In genomic region chr7:25793679-25794078, GRCm38 (mm10) we compare ENCODE assay signal across 14 mouse cellular contexts. TPM values are rescaled to one million over a fixed set of nuclear protein-coding genes. Genes with fewer than 3 reads are reported as not detected.
DNase-seq lines count a peak whose midpoint lies in the region; ATAC-seq lines count a peak whose summit lies in the region.
"Had no signal": no experiment of that assay in that cellular context is flagged by ENCODE, and none has a peak within 500 bp of the region (broad histone marks: within the 10 kb centered on the region; RNA-seq: fewer than 3 reads in every experiment).

No protein-coding gene starts in this region.

- H3K27ac ChIP-seq in heart, embryonic 10.5 days = no peak overlapping the region
- H3K27ac ChIP-seq in midbrain, embryonic 11.5 days (ENCODE audit: low read depth, low read length) = no peak overlapping the region
- no peak overlapping the region for H3K27ac ChIP-seq in midbrain, embryonic 10.5 days (replicated peaks)
- no peak overlapping the region for H3K27ac ChIP-seq in midbrain, embryonic 16.5 days (ENCODE audit: low read length)
- H3K27ac ChIP-seq: embryonic facial prominence, embryonic 12.5 days; limb, embryonic 15.5 days; midbrain, embryonic 15.5 days had no signal

- H3K4me3 ChIP-seq in heart, embryonic 10.5 days = no peak overlapping the region
- no peak overlapping the region for H3K4me3 ChIP-seq in midbrain, embryonic 11.5 days (ENCODE audit: low read depth, low read length)
- no peak overlapping the region for H3K4me3 ChIP-seq in midbrain, embryonic 10.5 days
- H3K4me3 ChIP-seq in midbrain, embryonic 16.5 days (ENCODE audit: low read depth, low read length) = no peak overlapping the region
- H3K4me3 ChIP-seq: embryonic facial prominence, embryonic 12.5 days; limb, embryonic 15.5 days; midbrain, embryonic 15.5 days had no signal

- H3K36me3 ChIP-seq in heart, embryonic 10.5 days = no peaks in the 10 kb centered on the region
- no peaks in the 10 kb centered on the region for H3K36me3 ChIP-seq in midbrain, embryonic 11.5 days (ENCODE audit: control insufficient read depth, insufficient read depth, low read length)
- H3K36me3 ChIP-seq in midbrain, embryonic 10.5 days = no peaks in the 10 kb centered on the region
- no peaks in the 10 kb centered on the region for H3K36me3 ChIP-seq in midbrain, embryonic 16.5 days (ENCODE audit: control insufficient read depth, insufficient read depth, low read length)
- H3K36me3 ChIP-seq: embryonic facial prominence, embryonic 12.5 days; limb, embryonic 15.5 days; midbrain, embryonic 15.5 days had no signal

- H3K4me1 ChIP-seq in heart, embryonic 10.5 days = peaks cover 8% of the 10 kb centered on the region
- peaks cover 1% of the 10 kb centered on the region; the same call in 1 of the 2 replicates for H3K4me1 ChIP-seq in midbrain, embryonic 11.5 days (ENCODE audit: control insufficient read depth, insufficient read depth, low read length)
- peaks cover 8% of the 10 kb centered on the region for H3K4me1 ChIP-seq in midbrain, embryonic 10.5 days
- no peaks in the 10 kb centered on the region for H3K4me1 ChIP-seq in midbrain, embryonic 16.5 days (ENCODE audit: control insufficient read depth, insufficient read depth, low read length)

- H3K9ac ChIP-seq in midbrain, embryonic 11.5 days (ENCODE audit: low read length) = no peak overlapping the region
- no peak overlapping the region for H3K9ac ChIP-seq in midbrain, embryonic 16.5 days (ENCODE audit: low read depth, low read length)
- H3K9ac ChIP-seq: embryonic facial prominence, embryonic 12.5 days; forebrain, postnatal 0 days; limb, embryonic 15.5 days; midbrain, embryonic 15.5 days had no signal

- H3K9me3 ChIP-seq in heart, embryonic 10.5 days = 0 out of 2 replicates have a peak, but pooled peaks cover 3% of the 10 kb centered on the region
- H3K9me3 ChIP-seq in midbrain, embryonic 11.5 days (ENCODE audit: control insufficient read depth, low read length) = no peaks in the 10 kb centered on the region
- peaks cover 7% of the 10 kb centered on the region for H3K9me3 ChIP-seq in midbrain, embryonic 10.5 days (replicated peaks)
- H3K9me3 ChIP-seq in midbrain, embryonic 16.5 days (replicated peaks; ENCODE audit: control insufficient read depth, low read length, poor library complexity, severe bottlenecking) = no peaks in the 10 kb centered on the region
- H3K9me3 ChIP-seq: limb, embryonic 15.5 days; midbrain, embryonic 15.5 days had no signal

- WGBS in heart, embryonic 10.5 days = 45% methylated on average over 3 of the region's 3 CpGs
- 56% methylated on average over 3 of the region's 3 CpGs for WGBS in midbrain, embryonic 11.5 days
- WGBS in midbrain, embryonic 10.5 days = 50% methylated on average over 3 of the region's 3 CpGs
- 63% methylated on average over 3 of the region's 3 CpGs for WGBS in midbrain, embryonic 16.5 days

- H3K4me2 ChIP-seq in midbrain, embryonic 11.5 days = no peak overlapping the region
- H3K4me2 ChIP-seq in midbrain, embryonic 16.5 days (ENCODE audit: low read length) = no peak overlapping the region
- H3K4me2 ChIP-seq: embryonic facial prominence, embryonic 12.5 days; limb, embryonic 15.5 days; midbrain, embryonic 15.5 days had no signal

- H3K27me3 ChIP-seq in heart, embryonic 10.5 days (ENCODE audit: insufficient read depth, poor library complexity, severe bottlenecking) = no peaks in the 10 kb centered on the region; the same call in 1 of the 2 replicates
- no peaks in the 10 kb centered on the region for H3K27me3 ChIP-seq in midbrain, embryonic 11.5 days (ENCODE audit: control insufficient read depth, insufficient read depth, low read length)
- peaks cover 12% of the 10 kb centered on the region for H3K27me3 ChIP-seq in midbrain, embryonic 10.5 days (ENCODE audit: low read depth, poor library complexity, severe bottlenecking)
- H3K27me3 ChIP-seq in midbrain, embryonic 16.5 days (ENCODE audit: control insufficient read depth, insufficient read depth, low read depth, low read length) = no peaks in the 10 kb centered on the region
- H3K27me3 ChIP-seq: embryonic facial prominence, embryonic 12.5 days; limb, embryonic 15.5 days; midbrain, embryonic 15.5 days had no signal

- DNase-seq in heart, adult 18-20 months = peak; percentile 48 to 66
- DNase-seq in heart, embryonic 10.5 days (ENCODE audit: low spot score) = no peak
- peak; percentile 33 for DNase-seq in midbrain, embryonic 11.5 days (ENCODE audit: low spot score, missing footprints)
- no peak for DNase-seq in midbrain, embryonic 10.5 days (ENCODE audit: low spot score)
- peak; percentile 56 for DNase-seq in induced T-regulatory cell, adult 2 months (ENCODE audit: low read depth)
- DNase-seq in thymus, postnatal 14 days = peak; percentile 64
- DNase-seq: forebrain, postnatal 0 days; layer of hippocampus, adult 9-11 months had no signal

- ATAC-seq in midbrain, embryonic 11.5 days (ENCODE audit: low FRiP score) = no peak
- ATAC-seq in erythroid progenitor cell, adult 5-6 weeks (replicated peaks; ENCODE audit: low FRiP score, poor library complexity, severe bottlenecking) = no peak
- ATAC-seq in midbrain, embryonic 16.5 days = no peak
- ATAC-seq: forebrain, postnatal 0 days; midbrain, embryonic 15.5 days had no signal

RNA-seq across cellular contexts. Expression of gene Axl, which starts 5.2 kb away (rescaled TPM):
- total RNA-seq in heart, adult 18-20 months (2021) = 10 to 100 TPM; 52.0 to 57.2 TPM
- polyA plus RNA-seq in heart, embryonic 10.5 days (2016; fragmentation: Nextera tagmentation; extraction: Ambion mirVana) = 53.3 and 54.3 TPM in 2 replicates
- 17.4 and 21.8 TPM in 2 replicates for polyA plus RNA-seq in midbrain, embryonic 11.5 days (2014; fragmentation: Nextera tagmentation; extraction: Ambion mirVana)
- 16.5 and 21.6 TPM in 2 replicates for polyA plus RNA-seq in midbrain, embryonic 10.5 days (2016; fragmentation: Nextera tagmentation; extraction: Ambion mirVana)
- 51.9 and 61.6 TPM in 2 replicates for total RNA-seq in erythroid progenitor cell, adult 5-6 weeks (2015; ENCODE audit: low replicate concordance)
- 27.2 and 58.7 TPM in 2 replicates for total RNA-seq in erythroid progenitor cell, adult 5-6 weeks (2017; ENCODE audit: low replicate concordance)
- 14.9 and 17.1 TPM in 2 replicates for polyA plus RNA-seq in midbrain, embryonic 16.5 days (2015; fragmentation: Nextera tagmentation; extraction: Ambion mirVana)

RNA-seq across cellular contexts. Expression of gene Cyp2s1, which starts 23.0 kb away (rescaled TPM):
- 1 to 10 TPM; 3.4 to 8.6 TPM for total RNA-seq in heart, adult 18-20 months (2021)
- 4.7 and 5.5 TPM in 2 replicates for polyA plus RNA-seq in heart, embryonic 10.5 days (2016; fragmentation: Nextera tagmentation; extraction: Ambion mirVana)
- polyA plus RNA-seq in midbrain, embryonic 11.5 days (2014; fragmentation: Nextera tagmentation; extraction: Ambion mirVana) = 0.10 TPM in 1 of 2 replicates, not detected in the other
- 0.25 and 0.34 TPM in 2 replicates for polyA plus RNA-seq in midbrain, embryonic 10.5 days (2016; fragmentation: Nextera tagmentation; extraction: Ambion mirVana)
- total RNA-seq in erythroid progenitor cell, adult 5-6 weeks (2015; ENCODE audit: low replicate concordance) = not detected in 2 replicates
- not detected in 2 replicates for total RNA-seq in erythroid progenitor cell, adult 5-6 weeks (2017; ENCODE audit: low replicate concordance)
- polyA plus RNA-seq in midbrain, embryonic 16.5 days (2015; fragmentation: Nextera tagmentation; extraction: Ambion mirVana) = 2.8 and 3.2 TPM in 2 replicates
- total RNA-seq: MEL had no signal

RNA-seq across cellular contexts. Expression of gene Hnrnpul1, which starts 39.1 kb away (rescaled TPM):
- 10 to 100 TPM; 70.7 to 71.3 TPM for total RNA-seq in heart, adult 18-20 months (2021)
- 45.3 and 54.6 TPM in 2 replicates for polyA plus RNA-seq in heart, embryonic 10.5 days (2016; fragmentation: Nextera tagmentation; extraction: Ambion mirVana)
- polyA plus RNA-seq in midbrain, embryonic 11.5 days (2014; fragmentation: Nextera tagmentation; extraction: Ambion mirVana) = 69.2 and 74.2 TPM in 2 replicates
- 55.2 and 61.8 TPM in 2 replicates for polyA plus RNA-seq in midbrain, embryonic 10.5 days (2016; fragmentation: Nextera tagmentation; extraction: Ambion mirVana)
- total RNA-seq in erythroid progenitor cell, adult 5-6 weeks (2015; ENCODE audit: low replicate concordance) = 186 and 195 TPM in 2 replicates
- total RNA-seq in erythroid progenitor cell, adult 5-6 weeks (2017; ENCODE audit: low replicate concordance) = 179 and 256 TPM in 2 replicates
- polyA plus RNA-seq in midbrain, embryonic 16.5 days (2015; fragmentation: Nextera tagmentation; extraction: Ambion mirVana) = 38.3 and 41.1 TPM in 2 replicates

Comparison
In these comparisons a context has a peak if more than half of its experiments do, and no peak if none do; other contexts are left out.
1. DNase-seq: peak in heart, adult 18-20 months (2 of 2), midbrain, embryonic 11.5 days (single experiment), induced T-regulatory cell, adult 2 months (single experiment) and thymus, postnatal 14 days (single experiment); none in heart, embryonic 10.5 days (single experiment) and midbrain, embryonic 10.5 days (single experiment).